Mouse (Mus musculus) erythroblast, embryonic 14.5 days (primary cell): Measurements from ENCODE around the gene Rab40c.

Source experiments
- GATA1 ChIP-seq: IDR thresholded peaks from 2 replicates; pipeline ENCODE4 v1.6.1; 2012; ENCODE audit warnings: low read length, inconsistent platforms, mixed read lengths
- TAL1 ChIP-seq: IDR thresholded peaks from 3 replicates; pipeline ENCODE4 v1.6.1; 2012; ENCODE audit warnings: low read length, inconsistent platforms, mixed read lengths

DNA sequence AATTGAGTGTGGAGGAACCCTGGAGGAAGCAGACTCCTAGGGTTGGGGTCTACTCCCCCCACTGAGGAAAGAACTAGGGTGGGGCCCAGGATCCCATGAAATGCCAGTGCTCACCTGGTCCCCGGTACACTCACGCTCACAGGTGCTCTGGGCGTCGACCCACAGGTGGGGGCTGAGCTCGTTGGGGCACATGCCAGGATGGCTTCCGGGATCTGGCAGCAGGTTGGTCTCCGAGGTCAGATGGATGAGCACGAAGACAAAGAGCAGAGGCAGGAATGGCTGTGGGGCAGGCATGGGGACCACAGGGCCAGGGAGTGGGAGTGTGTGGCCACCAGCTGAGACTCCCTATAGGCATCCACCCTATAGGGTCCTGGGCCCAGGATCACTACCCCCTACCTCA lies 39.8 kb downstream of the Rab40c start:
- TF ChIP-seq GATA1 (no peak), TAL1 (no peak)
